Mouse (Mus musculus) CH12.LX (cell line): Measurements from ENCODE around the gene Tsku. TPM values are rescaled to one million over a fixed set of nuclear protein-coding genes. Genes with fewer than 3 reads are reported as not detected.

ENCODE experiments used
- DNase-seq: peaks from one replicate; pipeline ENCODE4 v3.0.0-alpha.2; 2013; ENCODE audit errors: extremely low read depth
- H3K27ac ChIP-seq: 2 replicates; pipeline ENCODE4 v1.5.1; 2012; ENCODE audit warnings: low read depth, mild to moderate bottlenecking, control low read depth, moderate library complexity; ENCODE audit not compliant: insufficient read depth
- H3K27me3 ChIP-seq: replicated peaks from 2 replicates; pipeline ENCODE3; 2012; ENCODE audit warnings: inconsistent platforms
- H3K36me3 ChIP-seq, 2 experiments: replicated peaks in 1 of 2; 2 replicates each; pipeline versions ENCODE3 to v1.6.1; 2012; ENCODE audit warnings: inconsistent platforms in 1 of 2, low read length in 1 of 2, mild to moderate bottlenecking in 1 of 2, mixed read lengths in 1 of 2, moderate library complexity in 1 of 2; ENCODE audit not compliant: control insufficient read depth in 1 of 2, insufficient read depth in 1 of 2
- H3K4me1 ChIP-seq, 2 experiments: 2 replicates each; pipeline ENCODE4 v1.6.1; 2012; ENCODE audit warnings: inconsistent platforms in 1 of 2, moderate library complexity in 1 of 2; ENCODE audit not compliant: insufficient read depth in 2 of 2, control insufficient read depth in 1 of 2
- H3K4me2 ChIP-seq: 2 replicates; pipeline ENCODE4 v1.6.1; 2012; ENCODE audit warnings: low read depth, mild to moderate bottlenecking, control low read depth; ENCODE audit not compliant: poor library complexity, insufficient read depth, severe bottlenecking
- H3K4me3 ChIP-seq, 3 experiments: fragments of 150-350 bp in 1 of 3; sonication (generic) in 1 of 3; replicated peaks in 1 of 3; 2 replicates each; pipeline versions ENCODE3 to v1.5.1; 2011 to 2012; ENCODE audit warnings: low read depth in 2 of 3, low read length in 2 of 3, mild to moderate bottlenecking in 2 of 3, moderate library complexity in 2 of 3, control low read depth in 1 of 3, improper control_type of control experiment in 1 of 3, inconsistent platforms in 1 of 3, mixed read lengths in 1 of 3; ENCODE audit not compliant: poor library complexity in 1 of 3
- H3K79me2 ChIP-seq: replicated peaks from 2 replicates; pipeline ENCODE4 v1.6.1; 2012; ENCODE audit warnings: mild to moderate bottlenecking, moderate library complexity; ENCODE audit not compliant: control insufficient read depth, poor library complexity, insufficient read depth, severe bottlenecking; ENCODE audit errors: extremely low read depth
- H3K9ac ChIP-seq: 2 replicates; pipeline ENCODE4 v1.6.1; 2012; ENCODE audit warnings: low read depth, mild to moderate bottlenecking, control low read depth, moderate library complexity; ENCODE audit not compliant: insufficient read depth
- H3K9me3 ChIP-seq: replicated peaks from 2 replicates; pipeline ENCODE3; 2012; ENCODE audit warnings: low read length, inconsistent platforms, mixed read lengths
- CHD1 ChIP-seq: IDR thresholded peaks from 2 replicates; pipeline ENCODE4 v1.6.1; 2012; ENCODE audit warnings: low read depth, low read length, improper control_type of control experiment, inconsistent platforms
- CTCF ChIP-seq, 2 experiments: IDR thresholded peaks in 1 of 2; conservative IDR thresholded peaks in 1 of 2; 2 replicates each; pipeline ENCODE4 v1.5.1; 2011 to 2012; ENCODE audit warnings: low read depth in 2 of 2, low read length in 2 of 2, improper control_type of control experiment in 1 of 2, inconsistent platforms in 1 of 2, mild to moderate bottlenecking in 1 of 2, moderate library complexity in 1 of 2
- E2F4 ChIP-seq: IDR thresholded peaks from 2 replicates; pipeline ENCODE4 v1.6.1; 2011; ENCODE audit warnings: low read depth, low read length, improper control_type of control experiment; ENCODE audit not compliant: insufficient replicate concordance
- ELF1 ChIP-seq: IDR thresholded peaks from 2 replicates; pipeline ENCODE4 v1.6.1; 2014; ENCODE audit warnings: low read depth, mild to moderate bottlenecking, inconsistent platforms, low read length, improper control_type of control experiment
- HCFC1 ChIP-seq: IDR thresholded peaks from 2 replicates; pipeline ENCODE4 v1.6.1; 2012; ENCODE audit warnings: low read depth, mild to moderate bottlenecking, inconsistent platforms, low read length, improper control_type of control experiment
- IRF4 ChIP-seq: IDR thresholded peaks from 2 replicates; pipeline ENCODE4 v1.6.1; 2014; ENCODE audit warnings: low read depth, mild to moderate bottlenecking, inconsistent platforms, low read length, improper control_type of control experiment
- MAZ ChIP-seq: IDR thresholded peaks from 2 replicates; pipeline ENCODE4 v1.6.1; 2012; ENCODE audit warnings: low read depth, mild to moderate bottlenecking, inconsistent platforms, low read length, improper control_type of control experiment, moderate library complexity
- MXI1 ChIP-seq: IDR thresholded peaks from 2 replicates; pipeline ENCODE4 v1.6.1; 2011; ENCODE audit warnings: mild to moderate bottlenecking, low read depth, low read length, improper control_type of control experiment
- NELFE ChIP-seq: IDR thresholded peaks from 2 replicates; pipeline ENCODE4 v1.6.1; 2011; ENCODE audit warnings: low read depth, low read length, improper control_type of control experiment
- NRF1 ChIP-seq: IDR thresholded peaks from 2 replicates; pipeline ENCODE4 v1.6.1; 2014; ENCODE audit warnings: low read depth, mild to moderate bottlenecking, inconsistent platforms, low read length, improper control_type of control experiment, moderate library complexity
- PAX5 ChIP-seq: IDR thresholded peaks from 2 replicates; pipeline ENCODE4 v1.6.1; 2012; ENCODE audit warnings: low read length, inconsistent platforms, mixed read lengths
- POLR2A ChIP-seq: IDR thresholded peaks from 2 replicates; pipeline ENCODE4 v1.6.1; 2011; ENCODE audit warnings: low read depth, mild to moderate bottlenecking, improper control_type of control experiment, low read length
- POLR2AphosphoS2 ChIP-seq: IDR thresholded peaks from 2 replicates; pipeline ENCODE4 v1.6.1; 2011; ENCODE audit warnings: low read depth, low read length, improper control_type of control experiment
- RCOR1 ChIP-seq: conservative IDR thresholded peaks from 2 replicates; pipeline ENCODE4 v1.6.1; 2012; ENCODE audit warnings: low read depth, mild to moderate bottlenecking, inconsistent platforms, low read length, improper control_type of control experiment
- SIN3A ChIP-seq: IDR thresholded peaks from 2 replicates; pipeline ENCODE4 v1.6.1; 2012; ENCODE audit warnings: low read length, improper control_type of control experiment, inconsistent platforms
- SMC3 ChIP-seq: IDR thresholded peaks from 2 replicates; pipeline ENCODE4 v1.6.1; 2011; ENCODE audit warnings: low read depth, low read length, improper control_type of control experiment
- TCF12 ChIP-seq: IDR thresholded peaks from 2 replicates; pipeline ENCODE4 v1.6.1; 2014; ENCODE audit warnings: low read depth, mild to moderate bottlenecking, inconsistent platforms, low read length, improper control_type of control experiment
- UBTF ChIP-seq: IDR thresholded peaks from 2 replicates; pipeline ENCODE4 v1.6.1; 2012; ENCODE audit warnings: low read depth, mild to moderate bottlenecking, inconsistent platforms, low read length, improper control_type of control experiment, moderate library complexity
- USF2 ChIP-seq: conservative IDR thresholded peaks from 2 replicates; pipeline ENCODE4 v1.6.1; 2011; ENCODE audit warnings: low read depth, low read length, improper control_type of control experiment
- ZKSCAN1 ChIP-seq: IDR thresholded peaks from 2 replicates; pipeline ENCODE4 v1.6.1; 2012; ENCODE audit warnings: low read depth, inconsistent platforms, low read length, improper control_type of control experiment, borderline replicate concordance
- ZMIZ1 ChIP-seq: IDR thresholded peaks from 2 replicates; pipeline ENCODE4 v1.6.1; 2012; ENCODE audit warnings: low read depth, mild to moderate bottlenecking, inconsistent platforms, low read length, improper control_type of control experiment
- dilution Hi-C: fragments of 300-500 bp; cut with MboI; formaldehyde crosslinking; loops from 2 replicates; pipeline ENCODE4 v1.14.3; 2020; ENCODE audit warnings: low sequenced_read_pairs; ENCODE audit not compliant: extremely low pct_unique_long_range_greater_than_20kb, extremely low pct_ligation_motif_present
- in situ Hi-C: fragments of 300-500 bp; cut with MboI; formaldehyde crosslinking; loops from 3 replicates; pipeline ENCODE4 v1.14.3; 2019; ENCODE audit warnings: low sequenced_read_pairs, low pct_ligation_motif_present, low pct_unique_long_range_greater_than_20kb, mixed read lengths
- polyA plus RNA-seq: library from polyadenylated mRNA; unstranded; fragments of >175 nt; gene quantifications from 2 replicates; pipeline ENCODE4 v1.2.1, GENCODE M21; 2012; ENCODE audit warnings: low read depth; ENCODE audit not compliant: insufficient read length
- total RNA-seq, 2 experiments: library from RNA; depleted of rRNA; stranded (reverse); fragments of 300-350 nt in 1 of 2; fragments of >200 nt in 1 of 2; gene quantifications; 2 replicates each; pipeline ENCODE4 v1.2.3; 2012 to 2014

Tsku gene
- total and polyA plus RNA-seq, 3 experiments, result 1.4 to 3.9 (median 3.9) TPM

- in situ Hi-C loops, result no loop called here
- Histone ChIP-seq H3K27me3 (peaks cover 6% of the 10 kb centered on the region), H3K9ac (peak overlapping the region; percentile 65), H3K79me2 (no peaks in the 10 kb centered on the region; the same call in 1 of the 2 replicates), H3K27ac (no peak overlapping the region), H3K9me3 (no peaks in the 10 kb centered on the region)
- TF ChIP-seq PAX5, result no peak
- TF ChIP-seq E2F4, result no peak
- peak; percentile 70; the same call in 1 of the 2 replicates for TF ChIP-seq SIN3A
- TF ChIP-seq MXI1, result peak; percentile 52
- TF ChIP-seq ELF1, result peak; percentile 54
- no peak for TF ChIP-seq ZKSCAN1
- TF ChIP-seq USF2, result no peak
- no peak for TF ChIP-seq CHD1
- TF ChIP-seq HCFC1, result 0 out of 2 replicates have a peak, but pooled peaks have one; percentile 29
- peak; percentile 27; the same call in 1 of the 2 replicates for TF ChIP-seq IRF4
- TF ChIP-seq POLR2AphosphoS2, result peak; percentile 76
- peak; percentile 98 for TF ChIP-seq POLR2A
- TF ChIP-seq CTCF (conservative IDR thresholded peaks at IDR 0.05 in 1 of 2, IDR thresholded peaks at IDR 0.05 in 1 of 2; ENCODE audit: low read depth in 2 of 2, low read length in 2 of 2), result no peak
- TF ChIP-seq NRF1, result peak; percentile 79
- TF ChIP-seq TCF12, result peak; percentile 82
- peak; percentile 88 for TF ChIP-seq UBTF
- peak; percentile 75 for TF ChIP-seq ZMIZ1
- no peak for TF ChIP-seq RCOR1
- TF ChIP-seq NELFE, result peak; percentile 94
- TF ChIP-seq, all 38 proteins: peak for 12
- peak overlapping the region; percentile 69 to 83 (median 79) for H3K4me3 ChIP-seq
- H3K36me3 ChIP-seq, result no peaks in the 10 kb centered on the region
- peak overlapping the region; percentile 67 for H3K4me2 ChIP-seq
- DNase-seq, result peak; percentile 93
- H3K4me1 ChIP-seq, result peaks cover 0 to 16% of the 10 kb centered on the region in 2 experiments; a peak in 2 of 4 replicates
- dilution Hi-C loops, result no loop called here
Measured at GRCm38 (mm10) chr7:98309219-98310030, 51.7 kb downstream of the Tsku start.

DNA sequence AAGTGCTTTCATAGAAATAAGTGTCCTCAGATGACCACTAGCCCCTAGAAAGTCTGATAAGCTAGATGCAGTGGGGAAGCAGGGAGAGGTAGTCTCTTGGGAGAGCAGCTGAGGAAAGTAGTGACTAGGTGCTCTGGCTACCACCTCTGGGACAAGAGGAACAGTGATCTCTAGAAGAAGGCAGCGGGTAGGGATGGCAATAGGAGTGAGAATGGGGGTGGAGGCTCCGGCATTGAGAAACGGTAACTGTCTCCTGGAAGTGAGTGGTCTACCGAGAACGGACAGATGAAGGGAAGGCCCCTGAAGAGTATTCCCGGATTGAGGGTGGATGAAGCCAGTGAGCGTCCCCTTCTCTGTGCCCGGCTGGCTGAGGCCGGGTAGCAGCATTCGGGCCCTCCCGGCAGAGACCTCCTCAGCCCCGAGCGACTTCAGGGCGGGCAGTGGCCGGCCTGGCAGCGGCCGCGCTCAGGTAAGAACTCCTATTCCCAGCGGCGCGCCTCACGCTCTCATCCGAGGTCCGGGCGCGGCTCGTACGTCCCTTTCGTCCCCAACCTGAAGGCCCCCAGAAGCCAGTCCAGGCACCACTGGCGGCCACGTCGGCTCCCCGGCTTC is 52.4 kb downstream of the Tsku start:
- peaks cover 6% of the 10 kb centered on the region for H3K27me3 ChIP-seq
- in situ Hi-C loops (no loop called here), dilution Hi-C loops (no loop called here)
- no peak for TF ChIP-seq USF2
- TF ChIP-seq SMC3, result no peak
- TF ChIP-seq MAZ, result 0 out of 2 replicates have a peak, but pooled peaks have one; percentile 13
- no peak for TF ChIP-seq POLR2A
- no peaks in the 10 kb centered on the region for H3K9me3 ChIP-seq
- H3K4me2 ChIP-seq, result peak overlapping the region; percentile 92
- peak overlapping the region; percentile 65 for H3K9ac ChIP-seq
- no peaks in the 10 kb centered on the region; the same call in 1 of the 2 replicates for H3K79me2 ChIP-seq
- DNase-seq, result peak; percentile 5
- no peak overlapping the region for H3K27ac ChIP-seq
- peak overlapping the region; percentile 69 to 83 (median 79) for H3K4me3 ChIP-seq
- H3K4me1 ChIP-seq, result peaks cover 0 to 16% of the 10 kb centered on the region in 2 experiments; a peak in 2 of 4 replicates
- H3K36me3 ChIP-seq, result no peaks in the 10 kb centered on the region
